Mouse (Mus musculus) liver (tissue): ENCODE results near the gene Gm26602.
"Not testable (repeated sequence)": the region's sequence is repeated elsewhere in the genome, so short reads cannot be mapped to it uniquely, and the experiment has no call there.

Source experiments
- DNase-seq: peaks from one replicate; pipeline ENCODE4 v3.0.0-alpha.2; 2020; ENCODE audit warnings: mixed read lengths

The Gm26602 gene

GRCm38 (mm10) chr10:79910556-79910955 is at the start of gene Gm26602:
Gene Gm26602, plus strand, starts transcription at chr10:79910856.
- DNase-seq, result no peak

GRCm38 (mm10) chr10:79861230-79862048 is 49.2 kb upstream of the Gm26602 start:
- DNase-seq, result no peak

- no peak for DNase-seq
Observed at GRCm38 (mm10) chr10:79862049-79862788, 48.4 kb upstream of the Gm26602 start.

- DNase-seq, result no peak
Observed at GRCm38 (mm10) chr10:79862925-79863324, 47.7 kb upstream of the Gm26602 start.

DNA sequence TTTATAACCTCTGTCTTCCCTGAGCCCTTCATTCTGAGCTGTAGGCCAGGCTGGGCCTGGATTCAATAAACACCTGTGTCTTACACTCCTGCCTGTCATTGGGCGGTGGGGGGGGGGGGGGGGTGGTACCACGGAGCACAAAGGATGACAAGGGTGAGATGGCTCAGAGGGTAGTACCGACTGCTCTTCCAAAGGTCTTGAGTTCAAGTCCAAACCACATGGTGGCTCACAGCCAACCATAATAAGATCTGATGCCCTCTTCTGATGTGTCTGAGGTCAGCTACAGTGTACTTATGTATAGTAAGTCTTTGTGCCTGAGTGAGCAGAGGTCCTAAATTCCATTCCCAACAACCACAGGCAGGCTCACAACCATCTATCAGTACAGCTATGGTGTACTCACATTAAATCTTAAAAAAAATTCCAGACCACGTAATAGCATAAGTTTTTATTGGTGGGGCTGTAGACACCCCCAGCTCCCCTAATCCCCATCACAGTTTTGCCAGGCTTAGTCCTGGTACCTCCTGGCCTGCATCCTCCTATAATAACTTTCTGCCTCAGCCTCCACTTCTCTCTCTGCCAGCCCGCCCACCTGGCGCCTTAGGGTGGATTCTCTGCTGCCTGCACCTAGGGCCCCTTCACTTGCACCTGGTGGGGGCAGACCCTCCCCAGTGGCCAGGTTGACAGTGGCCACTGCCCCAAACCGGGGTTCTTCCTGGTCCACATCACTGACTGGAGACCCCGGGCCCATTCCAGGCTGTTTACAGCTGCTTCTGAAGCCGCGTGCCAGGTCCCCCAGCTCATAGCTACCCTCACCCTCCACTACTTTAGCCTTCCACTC is 46.1 kb upstream of the Gm26602 start:
- no peak for DNase-seq

DNA sequence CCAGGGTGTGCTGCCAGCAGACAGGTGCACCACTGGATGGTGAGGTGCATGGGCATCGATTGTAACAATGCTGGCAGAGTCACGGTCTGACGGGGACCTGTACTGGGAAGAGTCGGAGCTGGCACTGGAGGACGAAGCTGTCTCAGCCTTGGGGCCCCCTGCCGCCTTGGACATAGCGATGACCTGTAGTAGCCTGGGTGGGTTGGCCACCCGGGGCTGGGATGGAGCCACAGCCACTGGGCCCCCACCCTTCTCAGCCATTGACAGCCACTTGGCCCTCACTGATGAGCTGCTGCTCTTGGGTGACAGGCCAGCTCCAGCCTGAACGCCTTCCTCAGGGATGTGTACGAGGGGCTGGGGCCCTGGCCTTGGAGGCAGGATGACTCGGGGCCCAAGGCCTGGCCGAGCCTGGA is 45.5 kb upstream of the Gm26602 start:
- DNase-seq, result no peak

GRCm38 (mm10) chr10:79865801-79866295 is 44.8 kb upstream of the Gm26602 start:
- DNase-seq, result no peak

GRCm38 (mm10) chr10:79866601-79867000 is 44.1 kb upstream of the Gm26602 start:
- no peak for DNase-seq

DNA sequence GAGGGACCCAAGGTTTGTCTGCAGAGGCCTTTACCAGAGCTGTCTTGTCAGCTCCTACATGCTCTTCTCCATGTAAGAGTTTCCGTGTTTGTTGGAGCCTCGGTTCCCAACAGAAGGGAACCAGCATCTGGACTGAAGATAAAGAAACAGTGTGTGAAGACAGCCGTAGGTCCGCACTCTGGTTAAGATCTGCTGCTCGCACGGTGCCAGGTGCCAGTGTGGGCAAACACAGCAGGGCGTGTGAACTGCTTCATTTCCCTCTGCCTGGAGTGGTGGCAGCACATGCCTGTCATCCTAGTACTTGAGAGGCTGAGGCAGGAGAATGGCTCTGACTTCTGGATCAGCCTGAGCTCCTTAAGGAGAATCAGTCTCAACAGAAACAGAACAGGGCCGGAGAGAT is 38.8 kb upstream of the Gm26602 start:
- DNase-seq, result no peak

DNA sequence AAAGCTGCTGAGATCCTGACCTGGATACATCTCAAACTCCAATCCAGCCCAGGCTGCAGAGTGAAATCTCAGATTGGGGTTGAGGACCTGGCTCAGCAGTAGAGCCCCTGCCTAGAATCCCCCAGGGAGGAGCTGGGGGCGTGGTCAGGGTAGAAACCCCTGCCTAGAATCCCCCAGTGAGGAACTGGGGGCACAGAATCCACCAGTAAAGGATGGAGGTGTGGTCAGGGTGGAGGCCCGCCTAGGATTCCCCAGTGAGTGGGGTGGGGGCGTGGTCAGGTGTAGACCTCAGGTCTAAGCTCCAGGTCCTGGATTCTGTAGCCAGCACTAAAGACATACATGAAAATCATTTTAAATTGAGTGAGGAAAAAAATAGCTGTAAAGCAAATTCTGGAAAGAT is 37.8 kb upstream of the Gm26602 start:
- no peak for DNase-seq

- no peak for DNase-seq
Observed at GRCm38 (mm10) chr10:79873313-79873712, 37.3 kb upstream of the Gm26602 start.

DNA sequence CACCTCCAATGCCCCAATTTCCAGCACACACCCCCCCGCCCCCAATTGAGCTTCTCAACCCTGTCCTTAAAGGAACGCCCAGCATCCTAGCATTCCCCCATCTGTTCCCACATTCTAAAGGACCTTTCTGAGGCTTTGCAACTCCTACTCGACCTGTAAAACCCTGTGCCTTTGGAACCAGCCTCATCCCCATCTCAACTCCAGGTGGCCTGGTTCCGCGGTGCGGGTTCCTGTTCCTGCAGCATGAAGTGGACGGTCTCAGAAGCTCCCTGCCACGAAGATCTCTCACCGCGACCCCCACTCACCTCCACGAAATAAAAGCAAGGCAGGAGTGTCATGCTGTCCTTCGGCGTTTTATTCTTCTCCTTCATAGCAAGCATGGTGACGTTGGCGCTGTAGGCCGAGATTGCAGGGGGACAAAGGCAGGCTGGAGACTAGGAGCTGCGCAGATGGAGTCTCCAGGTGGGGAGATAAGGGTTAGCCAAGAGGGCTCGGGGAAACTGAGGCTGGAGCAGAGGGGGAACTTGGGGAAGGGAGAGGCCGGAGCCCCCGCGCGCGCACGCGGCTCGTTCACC is 36.9 kb upstream of the Gm26602 start:
- DNase-seq, result no peak

DNA sequence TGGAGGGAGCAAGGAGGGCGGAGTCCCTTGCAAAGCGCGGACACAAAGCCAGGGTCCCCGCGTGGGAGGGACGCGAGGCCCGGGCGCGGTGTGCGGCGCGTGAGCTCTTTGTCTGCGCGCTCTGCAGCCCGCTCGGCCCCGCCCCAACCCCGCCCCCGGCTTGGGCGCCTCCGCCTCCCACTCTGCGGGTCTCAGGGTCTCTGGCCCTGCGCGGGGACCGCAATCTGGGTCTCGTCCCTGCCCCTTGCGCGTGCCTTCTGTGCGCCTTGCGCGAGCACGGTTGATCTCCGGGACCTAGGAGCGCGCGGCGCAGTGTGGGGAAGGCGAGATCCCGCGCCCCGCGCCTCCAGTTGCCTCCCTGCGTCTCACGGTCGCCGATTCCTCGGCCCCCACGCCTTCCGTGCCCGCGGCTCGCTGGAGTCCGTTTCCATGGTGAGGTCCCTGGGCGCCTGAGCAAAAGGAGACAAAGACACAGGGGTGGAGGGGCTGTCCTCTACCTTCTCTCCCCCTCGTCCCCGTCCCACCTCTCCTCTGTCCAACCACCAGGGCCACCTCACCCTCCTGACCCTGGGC is 36.3 kb upstream of the Gm26602 start, which contains the start of the genes Prtn3 and Plppr3:
Gene Prtn3, plus strand, starts transcription at position 187 of the 573 bp plus-strand sequence.
Gene Plppr3, minus strand, starts transcription at position 345 of the 573 bp plus-strand sequence.
- DNase-seq, result peak; percentile 52

DNA sequence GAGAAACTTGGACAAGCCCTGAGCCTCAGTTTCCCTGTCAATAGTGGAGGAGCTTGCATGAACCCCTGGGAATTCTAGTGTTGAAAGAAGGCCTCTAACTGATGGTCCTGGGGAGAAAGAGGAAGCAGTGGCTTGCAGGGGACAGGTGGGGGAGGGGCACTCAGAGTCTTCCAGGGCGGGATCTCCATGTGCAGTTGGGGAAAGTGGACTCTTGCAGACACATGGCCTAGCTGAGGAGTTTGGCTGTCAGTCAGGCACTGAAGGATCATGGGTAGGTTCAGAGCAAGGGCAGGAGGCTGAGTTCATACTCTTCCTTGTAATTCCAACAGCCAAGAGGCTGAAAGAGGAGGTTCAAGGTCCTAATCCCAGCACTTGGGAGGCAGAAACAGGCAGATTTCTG is 33.5 kb upstream of the Gm26602 start:
- DNase-seq, result peak; percentile 59

DNA sequence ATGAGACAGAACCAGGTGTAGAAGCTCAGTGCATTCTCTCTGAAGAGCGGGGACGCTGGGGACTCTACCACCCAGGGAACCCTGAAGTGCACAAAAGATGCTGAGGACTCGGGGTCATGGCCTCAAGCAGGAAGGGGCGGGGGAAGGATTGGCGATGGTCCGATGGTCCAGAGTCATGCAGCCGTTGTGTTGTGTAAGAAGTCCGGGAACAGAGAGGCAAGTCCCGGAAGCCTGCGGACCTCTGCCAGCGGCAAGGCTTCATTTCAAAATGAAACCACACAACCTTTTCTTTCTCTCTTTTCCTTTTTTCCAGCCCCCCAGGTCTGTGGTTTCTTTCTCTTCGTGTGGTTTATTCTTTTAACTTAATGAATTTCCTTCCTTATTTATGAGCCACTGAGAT is 32.9 kb upstream of the Gm26602 start:
- DNase-seq, result peak; percentile 42

- DNase-seq, result no peak
Observed at GRCm38 (mm10) chr10:79879527-79879926, 31.1 kb upstream of the Gm26602 start.

DNA sequence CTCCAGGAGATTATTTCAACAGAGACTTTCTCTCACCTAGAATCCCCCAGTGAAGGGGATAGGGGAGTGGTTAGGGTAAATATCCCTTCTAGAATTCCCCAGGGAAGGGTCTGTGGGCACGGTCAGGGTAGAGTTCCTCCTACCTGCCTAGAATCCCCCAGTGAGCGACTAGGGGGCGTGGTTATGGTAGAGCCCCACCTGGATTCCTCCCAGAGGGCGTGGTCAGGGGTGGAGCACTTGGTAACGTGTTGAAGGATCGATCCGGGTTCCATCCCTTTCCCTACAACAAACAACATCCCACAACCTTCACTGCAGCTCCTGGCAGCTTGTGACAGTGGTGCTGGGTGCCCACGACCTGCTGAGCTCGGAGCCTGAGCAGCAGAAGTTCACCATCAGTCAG is 29.9 kb upstream of the Gm26602 start:
- peak; percentile 79 for DNase-seq

DNA sequence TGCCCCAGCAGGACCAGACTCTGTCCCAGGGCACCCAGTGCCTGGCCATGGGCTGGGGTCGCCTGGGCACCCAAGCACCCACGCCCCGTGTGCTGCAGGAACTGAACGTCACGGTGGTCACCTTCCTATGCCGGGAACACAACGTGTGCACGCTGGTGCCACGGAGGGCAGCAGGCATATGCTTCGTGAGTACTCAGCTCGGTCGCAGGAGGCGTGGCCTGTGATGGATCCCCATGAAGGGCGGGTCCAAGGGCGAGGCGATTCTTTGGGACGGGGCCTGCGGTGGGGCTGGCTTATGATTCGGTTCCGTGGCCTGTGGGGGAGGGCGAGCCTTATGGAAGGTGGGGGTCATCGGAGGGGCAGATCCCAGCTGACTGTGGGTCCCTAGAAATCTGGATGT is 28.7 kb upstream of the Gm26602 start:
- DNase-seq, result peak; percentile 68

GRCm38 (mm10) chr10:79883297-79884084 is 27.2 kb upstream of the Gm26602 start:
- DNase-seq, result peak; percentile 81

DNA sequence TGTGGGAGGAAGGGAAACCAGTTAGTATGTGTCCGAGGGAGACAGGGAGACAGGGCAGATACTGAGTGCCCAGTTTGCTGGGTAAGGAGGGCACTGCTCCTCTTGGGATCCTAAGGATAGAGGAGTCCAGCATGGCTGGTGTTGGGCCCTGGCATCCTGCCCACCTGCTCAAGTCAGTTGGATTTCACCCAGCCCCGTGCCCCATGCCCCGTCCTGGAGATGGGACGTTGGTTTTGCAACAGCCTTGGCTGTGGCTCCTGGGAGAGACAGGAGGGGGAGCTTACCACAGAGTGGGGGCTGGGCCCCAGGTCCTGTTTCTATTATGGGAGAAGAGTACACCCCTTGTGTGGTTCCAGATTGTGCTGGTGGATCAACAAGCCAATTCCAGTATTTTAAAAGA is 26.2 kb upstream of the Gm26602 start:
- no peak for DNase-seq

DNA sequence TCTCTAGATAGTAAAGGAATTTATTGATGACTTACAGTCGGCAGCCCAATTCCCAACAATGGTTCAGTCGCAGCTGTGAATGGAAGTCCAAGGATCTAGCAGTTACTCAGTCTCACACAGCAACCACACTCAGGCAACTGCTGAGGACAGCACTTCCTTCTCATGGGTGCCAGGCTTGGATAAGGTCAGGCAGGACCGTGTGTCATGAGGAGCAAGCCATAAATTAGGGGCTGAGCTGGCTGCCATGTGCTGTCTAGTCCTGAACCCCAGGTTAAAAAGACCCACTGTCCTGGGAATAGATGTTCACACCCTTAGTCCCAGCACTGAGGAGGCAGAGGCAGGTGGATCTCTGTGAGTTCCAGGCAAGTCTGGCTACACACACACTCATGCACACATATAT is 25.7 kb upstream of the Gm26602 start:
- DNase-seq, result not testable (repeated sequence)
